Mouse (Mus musculus) liver, adult (tissue): ENCODE measurements around the gene Cdk7.

Experiments used
- GATA4 ChIP-seq: IDR thresholded peaks from 2 replicates; pipeline ENCODE4 v1.6.1; 2014; ENCODE audit warnings: mild to moderate bottlenecking, low read length; ENCODE audit not compliant: insufficient replicate concordance

Cdk7 gene

DNA sequence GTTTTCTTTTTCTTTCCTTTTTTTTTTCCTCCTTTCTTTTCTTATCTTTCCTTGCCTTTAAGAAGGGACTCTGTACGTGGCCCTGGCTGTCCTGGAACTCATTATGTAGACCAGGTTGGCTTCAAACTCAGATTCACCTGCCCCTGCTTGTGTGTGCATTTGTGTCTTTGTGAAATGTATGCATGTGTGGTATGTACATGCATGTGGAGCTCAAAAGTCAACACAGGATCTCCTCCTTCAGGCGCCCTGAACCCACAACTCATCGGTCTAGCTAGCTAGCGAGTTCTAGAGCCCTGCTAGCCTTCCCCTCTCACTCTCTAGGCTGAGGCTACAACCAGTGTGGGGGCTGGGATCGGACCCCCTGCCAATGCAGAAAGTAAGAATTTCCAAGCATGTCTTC lies 12.1 kb upstream of the Cdk7 start:
- no peak for TF ChIP-seq GATA4

DNA sequence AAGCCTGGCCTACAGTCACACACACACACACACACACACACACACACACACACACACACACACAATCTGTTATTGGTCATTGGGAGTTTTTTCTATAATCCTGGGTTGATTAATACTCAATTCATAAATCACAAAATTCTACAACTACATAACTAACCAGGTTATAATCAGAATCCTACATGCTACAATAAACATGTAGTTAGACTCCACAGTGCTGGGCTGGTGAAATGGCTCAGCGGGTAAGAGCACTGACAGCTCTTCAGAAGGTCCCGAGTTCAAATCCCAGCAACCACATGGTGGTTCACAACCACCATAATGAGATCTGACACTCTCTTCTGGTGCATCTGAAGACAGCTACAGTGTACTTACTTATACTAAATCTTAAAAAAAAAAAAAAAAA lies 2.0 kb upstream of the Cdk7 start:
- no peak for TF ChIP-seq GATA4

DNA sequence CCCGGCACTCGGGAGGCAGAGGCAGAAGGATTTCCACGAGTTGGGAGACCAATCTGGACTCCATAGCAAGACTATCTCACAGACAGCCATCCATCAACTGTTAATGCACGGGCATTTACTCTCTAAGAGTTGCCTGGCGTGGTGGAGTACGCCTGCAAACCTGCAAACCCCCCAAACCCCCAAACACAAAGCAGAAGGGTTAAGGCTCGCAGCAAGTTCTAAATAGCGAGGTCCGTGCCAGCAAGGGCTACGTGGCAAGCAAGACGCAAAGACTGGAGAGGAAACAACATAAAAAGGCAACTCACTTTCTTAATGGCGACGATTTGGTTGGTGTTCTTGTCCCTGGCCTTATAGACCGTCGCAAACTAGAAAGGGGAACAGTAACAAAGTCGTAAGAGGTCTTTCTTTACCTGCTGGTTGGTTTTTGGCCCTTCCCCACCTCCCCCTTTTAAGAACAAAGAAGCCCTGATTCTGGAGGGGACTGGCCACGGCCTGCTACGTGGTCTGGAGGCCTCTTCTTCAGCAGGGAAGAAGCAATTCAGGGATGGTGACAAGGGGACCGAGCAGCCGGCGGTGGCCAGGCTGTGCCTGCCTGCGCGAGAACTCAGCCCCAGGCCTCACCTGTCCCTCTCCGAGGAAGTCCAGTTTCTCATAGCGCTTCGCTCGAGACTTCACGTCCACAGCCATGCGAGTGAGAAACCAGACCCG lies 432 bp downstream of the Cdk7 start:
- TF ChIP-seq GATA4, result no peak

DNA sequence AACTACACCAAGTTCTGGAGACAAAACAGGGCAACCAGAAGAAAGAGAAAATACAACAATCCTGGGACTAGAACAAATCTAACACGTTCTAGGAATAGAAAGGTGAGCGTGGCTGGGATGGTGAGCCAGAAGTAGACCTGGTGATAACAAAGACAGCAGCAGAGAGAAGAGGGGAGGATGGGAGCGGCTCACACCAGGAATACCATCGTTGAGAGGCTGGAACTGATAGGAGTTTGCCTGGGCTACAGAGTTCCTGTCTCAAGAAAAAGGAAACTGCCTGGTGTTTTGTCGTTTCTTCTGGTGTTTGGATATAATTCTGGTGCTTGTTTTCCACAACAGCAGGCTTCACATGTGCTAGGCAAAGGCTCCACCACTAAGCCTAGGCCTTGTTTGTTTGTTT lies 2.7 kb downstream of the Cdk7 start:
- TF ChIP-seq GATA4, result no peak

DNA sequence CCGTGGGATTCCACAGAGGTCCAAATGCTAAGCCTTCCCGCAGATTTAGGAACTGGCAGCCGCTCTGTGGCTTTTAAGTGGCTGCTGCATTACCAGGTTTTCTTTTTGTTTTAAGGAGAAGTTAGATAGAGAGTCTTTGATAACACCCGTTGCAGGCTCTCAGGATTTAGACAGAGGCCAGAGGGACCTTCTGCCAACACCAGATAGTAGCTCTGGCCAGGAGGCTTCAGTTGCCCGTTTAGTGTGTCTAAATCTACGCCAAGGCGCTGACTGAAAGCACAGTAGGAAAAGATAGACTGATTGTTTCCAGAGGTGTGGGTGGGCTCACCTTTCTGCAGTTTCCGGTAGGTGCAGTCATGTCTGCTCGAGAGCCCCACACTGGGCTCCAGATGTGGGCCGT lies 5.5 kb downstream of the Cdk7 start:
- TF ChIP-seq GATA4, result no peak

DNA sequence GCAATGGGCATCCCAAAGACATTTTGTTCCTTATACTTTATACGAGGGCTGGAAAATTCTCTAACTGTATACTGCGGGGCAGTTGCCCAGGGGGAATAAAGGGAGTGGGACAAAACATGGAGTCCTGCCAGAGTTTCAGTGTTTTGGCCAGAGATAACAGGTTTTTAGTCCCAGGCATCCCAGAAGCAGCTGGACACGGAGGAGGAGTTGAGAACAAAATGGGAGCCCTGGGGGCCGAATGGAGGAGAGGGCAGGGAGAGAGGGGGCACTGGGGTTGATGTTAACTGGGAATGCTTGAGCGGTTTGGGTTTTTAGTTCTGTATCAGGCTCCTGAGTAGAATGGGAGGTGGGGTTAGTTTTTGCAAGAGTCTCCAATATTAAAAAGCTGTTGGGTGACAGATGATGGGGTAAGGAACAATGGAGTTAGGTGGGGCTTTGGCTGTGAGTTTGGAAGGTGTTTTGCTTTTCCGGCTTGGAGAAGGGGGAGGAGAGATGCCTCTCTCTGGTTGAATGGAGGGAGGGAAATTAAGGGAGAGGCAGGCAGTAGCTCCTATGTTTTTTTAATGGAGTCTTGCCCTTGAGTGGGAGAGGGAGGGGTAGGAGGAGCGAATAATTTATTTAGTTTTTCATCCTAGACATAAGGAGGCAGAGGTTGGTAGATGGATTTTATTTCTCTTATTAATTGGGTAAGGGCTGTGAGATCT lies 6.5 kb downstream of the Cdk7 start:
- TF ChIP-seq GATA4, result no peak

DNA sequence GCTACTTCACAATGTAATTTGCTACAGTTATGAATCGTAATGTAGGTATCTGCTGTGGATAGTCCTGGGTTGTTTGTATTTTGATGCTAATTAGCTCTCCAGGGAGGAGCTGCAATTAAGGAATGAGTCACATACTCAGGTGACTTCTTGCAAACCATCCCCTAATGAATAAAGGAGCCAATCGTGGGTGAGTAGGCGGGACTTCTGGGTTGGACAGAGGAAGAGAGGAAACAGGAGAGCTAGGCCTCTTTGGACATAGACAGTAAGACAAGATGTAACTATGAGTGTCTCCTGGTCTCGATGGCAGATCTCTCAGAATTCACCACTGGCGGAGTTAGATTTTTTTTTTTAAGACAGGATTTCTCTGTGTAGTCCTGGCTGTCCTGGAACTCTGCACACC lies 9.1 kb downstream of the Cdk7 start:
- no peak for TF ChIP-seq GATA4

DNA sequence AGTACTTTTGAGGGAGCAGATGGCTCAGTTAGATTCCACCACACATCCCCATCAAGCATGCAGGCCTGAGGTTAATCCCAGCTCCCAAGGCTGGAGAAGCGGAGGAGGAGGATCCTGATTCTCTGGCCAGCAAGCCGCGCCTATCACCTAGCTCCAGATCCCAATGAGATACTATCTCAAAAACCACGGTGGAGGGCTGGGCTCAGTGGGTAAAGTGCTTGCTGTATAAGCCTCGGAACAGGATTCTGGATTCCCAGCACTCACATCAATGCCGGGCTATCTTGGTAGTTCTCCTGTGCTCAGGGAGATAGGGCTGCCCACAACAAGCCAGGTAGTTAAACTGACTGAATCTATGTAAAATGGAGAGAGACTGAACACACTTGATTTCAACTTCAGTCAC lies 15.3 kb downstream of the Cdk7 start:
- TF ChIP-seq GATA4, result no peak

DNA sequence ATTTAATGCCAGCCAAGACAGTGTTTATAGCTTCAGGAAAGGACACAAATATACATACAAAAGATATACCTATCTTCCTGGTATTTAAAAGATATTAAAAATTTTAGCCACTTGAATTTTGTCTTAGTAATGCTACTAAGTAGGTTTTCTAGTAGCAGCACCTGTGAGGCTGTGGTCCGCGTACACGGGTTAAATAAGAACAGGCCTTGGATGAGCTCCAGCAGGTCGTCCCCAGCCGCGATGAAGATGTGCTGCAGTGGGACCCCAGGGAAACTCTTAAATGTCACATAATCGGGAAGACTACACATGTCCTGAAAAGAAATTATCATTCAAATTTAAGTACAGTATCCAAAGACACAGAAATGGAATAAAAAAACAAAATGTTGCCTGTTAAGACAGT lies 24.5 kb downstream of the Cdk7 start:
- TF ChIP-seq GATA4, result no peak

DNA sequence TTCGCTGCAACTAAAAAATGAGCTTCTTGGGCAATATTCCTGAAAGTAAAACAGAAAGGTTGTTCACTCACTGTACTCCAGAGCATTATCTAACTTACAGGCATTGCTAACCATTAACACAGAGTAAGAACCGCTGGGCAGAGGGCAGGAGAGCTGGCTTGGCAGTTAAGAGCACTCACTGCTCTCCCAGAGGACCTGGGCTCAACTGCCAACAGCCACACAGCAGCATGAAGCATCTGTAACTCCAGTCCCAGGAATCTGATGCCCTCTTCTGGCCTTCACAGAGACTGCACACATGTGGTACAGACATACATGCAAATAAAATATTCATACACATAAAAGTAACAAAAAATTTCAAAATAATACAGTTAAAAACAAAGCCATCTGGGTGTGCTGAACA lies 27.3 kb downstream of the Cdk7 start:
- TF ChIP-seq GATA4, result no peak

DNA sequence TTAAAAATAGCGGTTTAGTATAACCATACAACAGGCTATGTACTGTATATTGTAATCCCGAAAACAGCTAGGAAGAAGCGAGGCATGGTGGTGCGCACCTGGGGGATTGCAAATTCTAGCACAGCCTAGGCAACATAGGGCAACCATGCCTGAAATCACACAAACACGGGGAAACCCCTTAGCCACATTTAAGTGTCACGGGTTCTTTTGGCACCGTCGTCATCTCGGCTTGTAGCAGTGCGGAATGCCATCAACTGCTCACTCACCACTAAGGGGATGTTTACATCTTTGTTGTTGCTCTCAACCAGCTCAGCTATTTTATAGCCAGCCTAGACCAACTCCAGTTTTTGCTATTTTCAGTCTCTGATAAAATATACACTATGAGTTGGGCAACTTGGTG lies 31.9 kb downstream of the Cdk7 start:
- TF ChIP-seq GATA4, result no peak

DNA sequence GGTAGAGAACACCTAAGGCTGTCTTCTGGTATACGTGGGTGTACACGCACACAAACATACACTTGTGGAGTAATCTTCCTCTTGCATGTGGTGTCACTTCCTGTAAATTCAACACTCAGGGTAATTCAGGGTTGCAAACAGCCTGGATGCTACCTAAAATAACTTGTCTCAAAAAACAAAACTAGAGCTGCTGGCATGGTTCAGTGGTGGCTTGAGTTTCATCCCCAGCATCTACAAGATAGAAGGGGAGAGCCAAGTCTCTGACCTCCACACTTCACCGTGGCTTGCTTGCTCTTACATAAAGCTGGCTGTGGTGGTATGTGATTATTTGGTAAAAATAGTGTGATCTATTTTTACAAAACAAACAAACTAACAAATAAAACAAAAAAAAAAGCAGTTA lies 33.2 kb downstream of the Cdk7 start:
- TF ChIP-seq GATA4, result no peak

DNA sequence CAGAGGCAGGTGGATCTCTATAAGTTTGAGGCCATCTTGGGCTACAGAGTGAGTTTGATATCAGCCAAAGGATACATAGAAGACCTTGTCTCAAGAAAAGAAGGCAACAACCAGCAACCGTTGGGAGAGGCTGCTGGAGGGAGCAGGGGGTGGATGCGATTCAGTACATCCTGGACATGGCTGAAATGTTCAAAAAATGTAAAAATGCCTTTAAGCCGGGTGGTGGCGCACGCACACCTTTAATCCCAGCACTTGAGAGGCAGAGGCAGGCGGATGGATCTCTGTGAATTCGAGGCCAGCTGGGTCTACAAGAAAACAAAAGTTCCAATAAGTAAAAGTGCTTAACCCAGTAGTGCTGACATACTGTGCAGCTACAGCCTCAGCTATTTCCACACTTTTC lies 43.2 kb downstream of the Cdk7 start:
- TF ChIP-seq GATA4, result no peak

DNA sequence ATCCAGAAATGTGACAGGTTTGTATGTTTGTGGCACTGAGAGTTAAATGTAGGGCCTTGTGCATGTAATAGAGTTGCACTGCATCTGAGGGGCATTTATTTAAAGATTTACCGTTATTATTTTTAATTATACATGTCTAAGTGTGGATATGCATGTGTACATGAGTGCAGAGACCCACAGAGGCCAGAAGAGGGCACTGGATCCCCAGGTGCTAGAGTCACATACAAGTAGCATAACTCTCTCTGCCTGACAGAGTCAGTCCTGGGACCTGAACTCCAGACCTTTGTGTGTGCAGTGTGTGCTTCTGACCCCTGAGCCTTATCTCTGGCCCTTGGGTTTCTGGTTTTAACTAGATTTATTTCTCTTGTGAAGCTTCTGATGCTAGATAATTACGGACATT lies 46.4 kb downstream of the Cdk7 start:
- no peak for TF ChIP-seq GATA4

DNA sequence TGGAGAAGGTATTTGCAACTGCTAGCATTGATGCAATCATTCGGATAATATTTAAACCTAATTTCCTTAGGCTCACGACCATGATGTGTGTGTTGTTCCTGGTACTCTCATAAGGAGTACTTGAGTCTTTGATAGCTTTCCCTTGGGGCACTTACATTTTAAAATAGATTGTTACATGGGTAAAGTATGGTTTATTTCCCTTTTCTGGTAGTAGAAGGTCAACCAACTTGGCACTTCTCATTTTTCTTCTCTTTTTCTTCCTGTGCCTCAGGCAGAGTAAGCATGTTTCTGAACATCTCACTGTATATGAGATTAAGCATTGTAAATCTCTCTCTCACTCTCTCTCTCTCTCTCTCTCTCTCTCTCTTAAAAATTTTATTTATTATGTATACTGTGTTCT lies 47.9 kb downstream of the Cdk7 start:
- no peak for TF ChIP-seq GATA4

DNA sequence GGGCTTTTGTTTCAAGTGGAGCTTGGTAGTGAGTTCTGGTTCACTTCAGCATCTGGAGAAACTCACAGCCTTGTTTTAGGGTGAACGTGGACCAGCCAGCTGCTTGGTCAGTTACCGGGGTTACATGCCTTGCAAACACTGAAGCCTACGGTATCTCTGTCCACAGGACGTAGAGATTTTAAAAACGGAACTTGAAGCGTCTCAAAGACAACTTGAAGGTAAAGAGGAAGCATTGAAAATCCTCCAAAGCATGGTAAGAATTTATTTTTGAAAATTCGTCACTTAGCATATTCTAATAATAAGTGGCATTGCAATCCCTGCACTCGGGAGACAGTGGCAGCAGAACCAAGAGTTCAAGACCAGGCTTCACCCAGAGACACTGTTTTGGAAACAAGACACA lies 49.1 kb downstream of the Cdk7 start:
- no peak for TF ChIP-seq GATA4
